Mouse (Mus musculus) frontal cortex, adult (tissue): ENCODE measurements around the gene Spg7.

Experiments used
- ATAC-seq: cut with Nextera tagmentation; 2 replicates; pipeline ENCODE4 v1.9.2; 2017; ENCODE audit warnings: mild to moderate bottlenecking, moderate library complexity, mixed read lengths; ENCODE audit not compliant: low TSS enrichment

Spg7 gene

DNA sequence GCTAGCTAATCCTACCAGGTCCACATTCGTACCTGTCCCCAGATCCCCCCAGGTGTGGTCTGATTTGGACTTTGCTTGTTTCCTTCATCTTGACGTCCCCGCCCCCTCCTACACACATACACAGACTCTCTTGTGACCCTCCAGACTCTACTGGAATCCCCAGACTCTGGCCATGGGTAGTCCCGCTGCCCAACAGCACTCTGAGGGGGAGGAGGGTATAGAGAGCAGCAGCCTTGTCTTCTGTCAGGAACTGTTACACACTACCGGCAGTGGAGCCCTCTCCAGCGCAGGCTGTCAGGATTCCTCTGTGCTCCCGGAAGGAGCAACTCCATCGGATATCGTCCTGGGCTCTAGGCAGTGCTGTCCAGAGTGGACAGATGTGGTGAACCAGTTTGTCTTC is 68.3 kb downstream of the Spg7 start:
- no peak for ATAC-seq

DNA sequence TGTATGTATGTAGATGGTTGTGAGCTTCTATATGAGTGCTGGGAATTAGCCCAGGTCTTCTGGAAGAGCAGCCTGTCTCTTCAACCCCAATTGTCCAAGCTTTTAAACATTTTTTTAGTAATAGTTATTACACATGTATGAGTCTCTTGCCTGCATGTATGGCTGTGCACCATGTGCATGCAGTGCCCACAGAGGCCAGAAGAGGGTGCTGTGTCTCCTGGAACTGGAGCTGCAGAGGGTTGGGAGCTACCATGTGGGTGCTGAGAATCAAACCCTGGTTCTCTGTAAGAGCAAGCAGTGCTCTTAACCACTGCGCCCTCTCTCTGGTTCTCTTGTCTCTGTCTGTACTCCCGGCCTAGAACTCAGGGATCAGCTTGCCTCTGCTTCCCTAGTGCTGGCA is 70.2 kb downstream of the Spg7 start:
- ATAC-seq: no peak

GRCm38 (mm10) chr8:123134149-123134713 is 71.5 kb downstream of the Spg7 start:
- no peak for ATAC-seq

GRCm38 (mm10) chr8:123135406-123135805 is 72.7 kb downstream of the Spg7 start:
- ATAC-seq: no peak

- no peak for ATAC-seq
Measured at GRCm38 (mm10) chr8:123135806-123136205, 73.1 kb downstream of the Spg7 start.

- ATAC-seq: no peak
Measured at GRCm38 (mm10) chr8:123136287-123136686, 73.5 kb downstream of the Spg7 start.

DNA sequence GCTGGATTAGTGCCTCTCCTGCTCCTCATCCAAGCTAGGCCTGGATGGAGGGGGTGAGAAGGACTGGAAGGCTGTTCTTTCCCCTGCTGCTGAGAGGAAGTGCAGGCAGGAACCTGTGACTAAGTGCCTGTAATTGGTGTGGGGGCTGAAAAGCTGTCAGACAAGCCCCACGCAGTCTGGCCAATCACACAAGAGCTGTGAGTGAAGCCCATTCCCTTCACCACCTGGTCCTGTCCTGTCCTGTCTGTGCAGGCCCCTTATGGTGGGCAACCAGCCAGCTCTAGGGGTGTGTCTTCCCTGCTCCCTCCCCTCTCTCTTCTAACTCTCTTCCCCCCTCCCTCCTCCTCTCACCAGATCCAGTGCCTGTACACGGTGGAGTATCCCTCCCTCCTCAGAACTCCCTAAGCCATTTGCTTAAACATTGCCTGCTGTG is 74.9 kb downstream of the Spg7 start:
- ATAC-seq: peak; percentile 83

DNA sequence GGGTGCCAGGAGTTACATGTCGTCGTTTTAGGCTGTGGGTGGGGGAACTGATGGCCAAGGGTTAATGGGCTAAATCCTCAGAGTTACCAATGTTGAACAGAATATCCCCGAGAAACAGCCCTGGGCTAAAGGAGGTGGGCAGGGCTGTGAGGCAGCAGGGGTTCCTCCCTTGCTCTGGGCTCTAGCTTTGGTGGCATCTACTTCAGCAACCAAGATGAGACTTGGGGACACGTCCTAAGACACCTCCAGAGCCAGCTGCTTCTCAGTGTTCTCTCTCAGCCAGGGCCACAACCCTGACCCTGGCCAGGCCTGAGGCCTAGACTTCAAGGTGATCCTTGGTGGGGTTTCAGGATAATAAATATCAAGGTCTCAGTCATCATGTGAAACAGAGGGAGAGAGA is 76.0 kb downstream of the Spg7 start:
- no peak for ATAC-seq

GRCm38 (mm10) chr8:123141741-123142462 is 79.2 kb downstream of the Spg7 start:
- peak; percentile 42; the same call in 1 of the 2 replicates for ATAC-seq

GRCm38 (mm10) chr8:123145279-123145678 is 82.5 kb downstream of the Spg7 start:
- no peak for ATAC-seq

DNA sequence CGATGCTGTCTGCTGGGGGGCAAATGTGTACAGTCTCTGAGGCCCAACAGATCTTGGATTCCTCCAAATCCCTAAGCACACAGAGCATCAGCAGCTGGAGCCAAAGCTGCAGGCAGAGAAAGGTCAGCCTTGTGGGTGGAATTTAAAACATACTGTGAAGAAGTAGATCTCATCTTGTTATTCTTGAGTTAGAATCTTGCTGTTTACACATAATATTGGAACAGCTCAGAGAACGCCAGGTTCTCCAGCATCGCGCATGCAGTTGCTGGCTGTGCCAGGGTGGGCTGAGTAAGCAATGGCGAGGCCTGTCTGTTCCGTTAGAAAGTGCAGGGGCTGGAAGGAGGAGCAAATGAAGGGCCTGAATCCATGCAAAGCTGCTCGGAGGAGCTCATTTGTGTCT is 83.6 kb downstream of the Spg7 start:
- no peak for ATAC-seq
